ENCODE assay signal across 15 mouse cellular contexts in the genomic region with DNA sequence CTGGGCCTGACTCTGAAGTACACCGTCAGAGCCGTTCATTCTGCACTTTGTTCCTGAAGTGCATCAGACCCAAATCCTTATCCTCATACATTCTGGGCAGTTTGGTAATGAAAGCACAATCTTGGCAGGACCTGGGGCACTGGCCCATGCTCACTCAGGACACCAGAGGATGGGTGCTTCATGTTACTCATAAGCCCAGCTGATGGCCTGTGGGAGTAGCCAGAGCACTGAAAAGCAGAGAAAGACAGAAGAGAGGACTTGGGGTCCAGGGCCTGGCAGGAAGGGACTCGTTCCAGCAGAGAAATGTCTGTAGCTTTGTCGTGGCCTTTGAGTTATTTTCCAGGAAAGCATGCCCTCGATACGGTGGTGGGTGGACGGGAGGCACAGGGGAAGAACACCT. TPM values are rescaled to one million over a fixed set of nuclear protein-coding genes. Genes with fewer than 3 reads are reported as not detected.
DNase-seq lines count a peak whose midpoint lies in the region; TF ChIP-seq lines count a peak whose summit lies in the region.
"Had no signal": no experiment of that assay in that cellular context is flagged by ENCODE, and none has a peak within 500 bp of the region (broad histone marks: within the 10 kb centered on the region; RNA-seq: fewer than 3 reads in every experiment).

No protein-coding gene starts in this region.

- intact Hi-C loops in gastrocnemius, adult 2 months (cut with DNase I) = loop anchor here (2.0 to 5.0 kb wide), 2 partner anchors 38 to 79 kb away; no protein-coding TSS in a partner anchor

- WGBS in cerebellum, adult 2 months = 69% methylated on average over 7 of the region's 7 CpGs
- 82% methylated on average over 7 of the region's 7 CpGs for WGBS in kidney, adult 2 months

- no peak for TF ChIP-seq POLR2A in cerebellum, adult 2 months (IDR thresholded peaks at IDR 0.05; ENCODE audit: borderline replicate concordance, insufficient read depth, low read length)
- TF ChIP-seq POLR2A in kidney, adult 2 months (IDR thresholded peaks at IDR 0.05; ENCODE audit: low read depth, low read length) = no peak

- H3K4me3 ChIP-seq in cerebellum, adult 2 months (replicated peaks; ENCODE audit: insufficient read depth, low read depth, low read length) = no peak overlapping the region
- no peak overlapping the region for H3K4me3 ChIP-seq in gastrocnemius, adult 2 months
- no peak overlapping the region for H3K4me3 ChIP-seq in kidney, adult 2 months (ENCODE audit: insufficient read depth, low read depth, low read length)
- H3K4me3 ChIP-seq: embryonic facial prominence, embryonic 12.5 days; forebrain, embryonic 15.5 days; heart, embryonic 15.5 days; hindbrain, embryonic 15.5 days had no signal

- H3K27me3 ChIP-seq in cerebellum, adult 2 months (ENCODE audit: control insufficient read depth, insufficient read depth, low read length) = no peaks in the 10 kb centered on the region
- no peaks in the 10 kb centered on the region for H3K27me3 ChIP-seq in kidney, adult 2 months (replicated peaks; ENCODE audit: control insufficient read depth, insufficient read depth, low read length)
- H3K27me3 ChIP-seq: embryonic facial prominence, embryonic 12.5 days; forebrain, embryonic 15.5 days; heart, embryonic 15.5 days; hindbrain, embryonic 15.5 days had no signal

- no peak for TF ChIP-seq CTCF in cerebellum, adult 2 months (IDR thresholded peaks at IDR 0.05; ENCODE audit: borderline replicate concordance, insufficient read depth, low read depth, low read length)
- TF ChIP-seq CTCF in gastrocnemius, adult 2 months (IDR thresholded peaks at IDR 0.05) = no peak
- TF ChIP-seq CTCF in kidney, adult 2 months (conservative IDR thresholded peaks at IDR 0.05; ENCODE audit: insufficient read depth, insufficient read length, low read depth, low read length) = no peak

- H3K36me3 ChIP-seq in kidney, adult 2 months (ENCODE audit: control insufficient read depth, insufficient read depth, low read length) = no peaks in the 10 kb centered on the region
- H3K36me3 ChIP-seq: embryonic facial prominence, embryonic 12.5 days; forebrain, embryonic 15.5 days; heart, embryonic 15.5 days; hindbrain, embryonic 15.5 days had no signal

- peak overlapping the region; percentile 81 for H3K27ac ChIP-seq in cerebellum, adult 2 months (ENCODE audit: insufficient read depth, low read length)
- H3K27ac ChIP-seq in gastrocnemius, adult 2 months = peak overlapping the region; percentile 95
- H3K27ac ChIP-seq in kidney, adult 2 months (ENCODE audit: insufficient read depth, low read depth, low read length) = no peak overlapping the region
- H3K27ac ChIP-seq: embryonic facial prominence, embryonic 12.5 days; forebrain, embryonic 15.5 days had no signal

- H3K4me1 ChIP-seq in cerebellum, adult 2 months (ENCODE audit: control insufficient read depth, insufficient read depth, low read length) = peaks cover 83% of the 10 kb centered on the region
- H3K4me1 ChIP-seq in kidney, adult 2 months (ENCODE audit: control insufficient read depth, insufficient read depth, low read length) = peaks cover 19% of the 10 kb centered on the region

- peak in 1 of 2 experiments; percentile 27 for DNase-seq in cerebellum, adult 2 months
- no peak for DNase-seq in cerebellum, postnatal 10 days
- DNase-seq in gastrocnemius, adult 2 months = no peak
- no peak for DNase-seq in gastrocnemius, postnatal 10 days
- DNase-seq in kidney, adult 2 months = peak; percentile 32
- DNase-seq in kidney, postnatal 36 days = no peak
- no peak for DNase-seq in spleen, adult 18-20 months
- DNase-seq: adrenal gland, adult 2 months; gastrocnemius, postnatal 14 days; heart, postnatal 36 days; kidney, adult 8-10 months had no signal

RNA-seq across cellular contexts. Expression of a gene that starts 32.9 kb away (rescaled TPM):
- polyA plus RNA-seq in cerebellum, adult 2 months (2012; rRNA removed) = 41.0 and 43.5 TPM in 2 replicates
- 10 to 100 TPM; 14.9 to 16.7 TPM for total RNA-seq in gastrocnemius, adult 2 months (2021)
- 1 to 10 TPM; 6.5 to 7.0 TPM for total RNA-seq in gastrocnemius, postnatal 10 days (2021)
- 16.7 and 20.6 TPM in 2 replicates for polyA plus RNA-seq in kidney, adult 2 months (2012; rRNA removed)
